Mouse (Mus musculus) limb, embryonic 13.5 days (tissue): Measurements from ENCODE around the gene Tmem45a. TPM values are rescaled to one million over a fixed set of nuclear protein-coding genes. Genes with fewer than 3 reads are reported as not detected.

Experiments
- ATAC-seq: fragments of 200-750 bp; cut with Nextera tagmentation; 2 replicates; pipeline ENCODE4 v1.8.0; 2017; ENCODE audit warnings: low read depth, moderate number of reproducible peaks, moderate TSS enrichment; ENCODE audit not compliant: low FRiP score
- H3K27ac ChIP-seq: fragments of 300-500 bp; sonication (generic); 2 replicates; pipeline ENCODE4 v1.5.1; 2015; ENCODE audit warnings: inconsistent platforms, mild to moderate bottlenecking, moderate library complexity
- H3K27me3 ChIP-seq: fragments of 300-500 bp; sonication (generic); 2 replicates; pipeline ENCODE4 v1.6.1; 2015; ENCODE audit warnings: mild to moderate bottlenecking, inconsistent platforms
- H3K36me3 ChIP-seq: fragments of 300-500 bp; sonication (generic); 2 replicates; pipeline ENCODE4 v1.6.1; 2015; ENCODE audit warnings: inconsistent platforms, mild to moderate bottlenecking, moderate library complexity
- H3K4me1 ChIP-seq: fragments of 300-500 bp; sonication (generic); 2 replicates; pipeline ENCODE4 v1.6.1; 2015; ENCODE audit warnings: inconsistent platforms
- H3K4me2 ChIP-seq: fragments of 300-500 bp; sonication (generic); replicated peaks from 2 replicates; pipeline ENCODE4 v1.6.1; 2015; ENCODE audit warnings: inconsistent platforms, mild to moderate bottlenecking, moderate library complexity
- H3K4me3 ChIP-seq: fragments of 300-500 bp; sonication (generic); 2 replicates; pipeline ENCODE4 v1.5.1; 2015; ENCODE audit warnings: moderate library complexity, mild to moderate bottlenecking, inconsistent platforms
- H3K9ac ChIP-seq: fragments of 300-500 bp; sonication (generic); 2 replicates; pipeline ENCODE4 v1.6.1; 2015; ENCODE audit warnings: mild to moderate bottlenecking, inconsistent platforms
- H3K9me3 ChIP-seq: fragments of 300-500 bp; sonication (generic); 2 replicates; pipeline ENCODE4 v1.6.1; 2016; ENCODE audit warnings: inconsistent platforms
- WGBS: fragments of 180-500 bp; shearing (Covaris S2); methylation state at CpG from one replicate; pipeline ENCODE4 v1.1.7; 2015; 5-methylcytosine and 5-hydroxymethylcytosine counted together
- polyA plus RNA-seq: library from polyadenylated mRNA; unstranded; fragments of >200 nt; fragmentation: Nextera tagmentation; extraction: Ambion mirVana; gene quantifications from 2 replicates; pipeline ENCODE4 v1.2.1, GENCODE M21; 2015

Gene Tmem45a
- polyA plus RNA-seq, 1 experiment from 2014 or later, result 53.6 TPM

- no peaks in the 10 kb centered on the region for H3K9me3 ChIP-seq
- ATAC-seq, result no peak
These were observed 91.4 kb downstream of the Tmem45a start for GRCm38 (mm10) chr16:56794383-56795144.

DNA sequence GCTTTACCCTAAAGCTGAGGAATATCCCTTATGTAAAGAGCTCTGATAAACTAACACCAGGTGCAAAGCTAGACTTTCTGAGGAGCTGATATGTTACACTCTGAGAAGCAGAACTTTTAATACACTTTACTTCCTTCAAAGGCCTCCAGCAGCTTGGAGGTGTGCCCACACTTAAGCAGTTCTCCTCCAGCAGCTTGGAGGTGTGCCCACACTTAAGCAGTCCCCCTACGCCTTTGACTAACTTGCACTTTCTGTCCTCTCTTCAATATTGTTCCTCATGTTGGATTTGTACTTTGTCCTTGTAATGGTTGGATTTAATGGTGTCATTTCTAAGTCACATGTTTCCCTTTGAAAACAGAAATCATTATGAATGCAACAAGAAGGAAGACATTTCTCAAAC is 92.2 kb downstream of the Tmem45a start:
- ATAC-seq, result no peak
- Histone ChIP-seq H3K4me3 (no peak overlapping the region), H3K4me2 (no peak overlapping the region), H3K9ac (no peak overlapping the region), H3K4me1 (no peaks in the 10 kb centered on the region), H3K27ac (no peak overlapping the region), H3K36me3 (no peaks in the 10 kb centered on the region), H3K27me3 (no peaks in the 10 kb centered on the region), H3K9me3 (no peaks in the 10 kb centered on the region)
- 69% methylated on average over 1 of the region's 1 CpGs for WGBS

More at GRCm38 (mm10) chr16:56794383-56795144, 91.4 kb downstream of the Tmem45a start:
- Histone ChIP-seq H3K9ac (no peak overlapping the region), H3K27ac (no peak overlapping the region), H3K4me2 (no peak overlapping the region), H3K4me1 (no peaks in the 10 kb centered on the region), H3K4me3 (no peak overlapping the region), H3K36me3 (no peaks in the 10 kb centered on the region), H3K27me3 (no peaks in the 10 kb centered on the region)
- 79% methylated on average over 7 of the region's 7 CpGs for WGBS

- H3K4me3 ChIP-seq, result no peak overlapping the region
- H3K4me2 ChIP-seq, result no peak overlapping the region
- 0 out of 2 replicates have a peak, but pooled peaks cover 3% of the 10 kb centered on the region for H3K9me3 ChIP-seq
- ATAC-seq, result no peak
- no peak overlapping the region for H3K27ac ChIP-seq
- WGBS, result 86% methylated on average over 2 of the region's 2 CpGs
- H3K36me3 ChIP-seq, result no peaks in the 10 kb centered on the region
- H3K27me3 ChIP-seq, result no peaks in the 10 kb centered on the region
- H3K9ac ChIP-seq, result no peak overlapping the region
- no peaks in the 10 kb centered on the region for H3K4me1 ChIP-seq
These were observed 100.0 kb downstream of the Tmem45a start for GRCm38 (mm10) chr16:56785943-56786342.

DNA sequence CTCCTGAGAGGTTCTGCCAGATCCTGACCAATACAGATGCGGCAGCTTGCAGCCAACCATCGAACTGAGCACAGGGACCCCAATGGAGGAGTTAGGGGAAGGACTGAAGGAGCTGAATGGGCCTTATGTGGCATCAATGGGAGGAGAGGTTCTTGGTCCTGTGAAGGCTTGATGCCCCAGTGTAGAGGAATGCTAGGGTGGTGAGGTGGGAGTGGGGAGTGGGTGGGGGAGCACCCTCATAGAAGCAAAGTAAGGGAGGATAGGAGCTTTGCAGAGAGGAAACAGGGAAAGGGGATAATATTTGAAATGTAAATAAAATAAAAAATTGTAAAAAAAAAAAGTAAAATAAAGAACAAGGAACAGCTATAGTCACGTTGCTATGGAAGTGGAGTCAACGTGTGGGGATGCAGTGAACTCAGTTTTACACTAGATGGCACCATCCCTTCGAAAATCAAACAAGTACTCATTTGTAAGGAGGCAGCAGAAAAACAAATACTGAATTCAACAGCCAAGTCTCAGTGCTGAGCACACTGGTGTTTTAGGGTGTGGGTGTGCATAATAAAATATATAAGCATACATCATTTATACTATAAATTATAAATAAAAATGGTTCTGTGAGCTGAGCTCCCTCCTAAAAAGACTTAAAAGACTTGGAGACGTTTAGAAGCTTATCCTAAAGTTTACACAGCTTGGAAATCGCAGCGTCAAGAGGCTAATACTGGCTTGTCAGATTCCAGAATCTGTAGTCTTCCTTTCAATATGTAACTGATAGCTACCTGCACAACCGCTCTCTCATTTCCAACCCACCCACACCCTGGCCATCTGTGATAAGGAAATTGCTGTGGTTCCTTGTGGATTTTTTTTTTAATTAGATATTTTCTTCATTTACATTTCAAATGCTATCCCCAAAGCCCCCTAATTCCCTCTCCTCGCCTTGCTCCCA is 114.5 kb downstream of the Tmem45a start:
- Histone ChIP-seq H3K4me3 (no peak overlapping the region), H3K4me1 (no peaks in the 10 kb centered on the region), H3K27me3 (peaks cover 3% of the 10 kb centered on the region; the same call in 1 of the 2 replicates), H3K4me2 (no peak overlapping the region), H3K36me3 (no peaks in the 10 kb centered on the region), H3K9ac (no peak overlapping the region), H3K9me3 (no peaks in the 10 kb centered on the region), H3K27ac (no peak overlapping the region)
- 48% methylated on average over 10 of the region's 10 CpGs for WGBS
- peak; percentile 69; the same call in 1 of the 2 replicates for ATAC-seq

Other genes starting within 250 kb of the Tmem45a start
- 145 and 158 TPM in 2 replicates for gene Tfg, start 168.7 kb downstream of the Tmem45a start, polyA plus RNA-seq
- not detected in 2 replicates for gene Adgrg7, start 90.3 kb downstream of the Tmem45a start, polyA plus RNA-seq
- gene Lnp1, start 41.9 kb upstream of the Tmem45a start, polyA plus RNA-seq, result 0.38 TPM in 1 of 2 replicates, not detected in the other
- gene Tmem45a2, start 185.2 kb upstream of the Tmem45a start, polyA plus RNA-seq, result 0.08 TPM in 1 of 2 replicates, not detected in the other
- 40.2 and 40.4 TPM in 2 replicates for gene Tomm70a, start 235.5 kb upstream of the Tmem45a start, polyA plus RNA-seq